Mouse (Mus musculus) myocyte (in vitro differentiated cells): ENCODE data around the gene Aqp8. TPM values are rescaled to one million over a fixed set of nuclear protein-coding genes. Genes with fewer than 3 reads are reported as not detected.

Experiments
- H3K27me3 ChIP-seq: one replicate; pipeline ENCODE4 v1.6.1; 2011; ENCODE audit not compliant: control insufficient read depth, insufficient read depth, insufficient read length
- H3K36me3 ChIP-seq: one replicate; pipeline ENCODE4 v1.6.1; 2011; ENCODE audit not compliant: control insufficient read depth, insufficient read depth
- H3K4me2 ChIP-seq: one replicate; pipeline ENCODE4 v1.6.1; 2011; ENCODE audit warnings: low read depth, control low read depth
- H3K4me3 ChIP-seq: one replicate; pipeline ENCODE4 v1.5.1; 2011; ENCODE audit warnings: mild to moderate bottlenecking, control low read depth, moderate library complexity
- H3K79me2 ChIP-seq: one replicate; pipeline ENCODE4 v1.6.1; 2011; ENCODE audit not compliant: control insufficient read depth, insufficient read depth
- H3ac ChIP-seq: one replicate; pipeline ENCODE4 v1.6.1; 2011; ENCODE audit not compliant: control insufficient read depth, insufficient read length
- CEBPB ChIP-seq: IDR thresholded peaks from 2 replicates; pipeline ENCODE4 v1.6.1; 2011; ENCODE audit warnings: mild to moderate bottlenecking, moderate library complexity; ENCODE audit not compliant: poor library complexity, insufficient read depth, severe bottlenecking
- E2F4 ChIP-seq: IDR thresholded peaks from one replicate; pipeline ENCODE4 v1.6.1; 2011; ENCODE audit warnings: mild to moderate bottlenecking, control low read depth, moderate library complexity; ENCODE audit not compliant: insufficient read depth
- MAX ChIP-seq: IDR thresholded peaks from one replicate; pipeline ENCODE4 v1.6.1; 2011; ENCODE audit warnings: low read depth, mild to moderate bottlenecking, control low read depth
- MYOD1 ChIP-seq, 3 experiments: IDR thresholded peaks; one replicate each; pipeline ENCODE4 v1.6.1; 2011; ENCODE audit warnings: control low read depth in 2 of 3, low read depth in 2 of 3, mild to moderate bottlenecking in 2 of 3, moderate library complexity in 1 of 3; ENCODE audit not compliant: insufficient read length in 2 of 3, control insufficient read depth in 1 of 3
- MYOG ChIP-seq, 3 experiments: IDR thresholded peaks; one replicate each; pipeline ENCODE4 v1.6.1; 2011; ENCODE audit warnings: control low read depth in 2 of 3, low read depth in 2 of 3, mild to moderate bottlenecking in 2 of 3; ENCODE audit not compliant: insufficient read length in 2 of 3, control insufficient read depth in 1 of 3, insufficient read depth in 1 of 3
- POLR2A ChIP-seq: IDR thresholded peaks from one replicate; pipeline ENCODE4 v1.6.1; 2011; ENCODE audit warnings: low read depth, mild to moderate bottlenecking, control low read depth, moderate library complexity; ENCODE audit not compliant: insufficient read length
- POLR2AphosphoS2 ChIP-seq: IDR thresholded peaks from one replicate; pipeline ENCODE4 v1.6.1; 2011; ENCODE audit warnings: low read depth, control low read depth; ENCODE audit not compliant: insufficient read length
- REST ChIP-seq: IDR thresholded peaks from one replicate; pipeline ENCODE4 v1.6.1; 2011; ENCODE audit warnings: mild to moderate bottlenecking, control low read depth, moderate library complexity; ENCODE audit not compliant: insufficient read depth, insufficient read length
- SRF ChIP-seq: IDR thresholded peaks from one replicate; pipeline ENCODE4 v1.6.1; 2011; ENCODE audit warnings: low read depth; ENCODE audit not compliant: control insufficient read depth, insufficient read length
- TCF12 ChIP-seq: IDR thresholded peaks from one replicate; pipeline ENCODE4 v1.6.1; 2011; ENCODE audit warnings: mild to moderate bottlenecking, control low read depth; ENCODE audit not compliant: poor library complexity, insufficient read depth, severe bottlenecking
- TCF3 ChIP-seq: IDR thresholded peaks from one replicate; pipeline ENCODE4 v1.6.1; 2011; ENCODE audit warnings: low read depth, control low read depth; ENCODE audit not compliant: insufficient read length
- USF1 ChIP-seq: IDR thresholded peaks from one replicate; pipeline ENCODE4 v1.6.1; 2011; ENCODE audit warnings: low read depth, mild to moderate bottlenecking, control low read depth, moderate library complexity
- polyA plus RNA-seq: library from polyadenylated mRNA; unstranded; fragments of >200 nt; fragmentation: generic; extraction: Trizol; gene quantifications from one replicate; pipeline ENCODE4 v1.2.1, GENCODE M21; 2012; ENCODE audit warnings: missing spikeins

The Aqp8 gene
- polyA plus RNA-seq, 1 experiment: not detected

DNA sequence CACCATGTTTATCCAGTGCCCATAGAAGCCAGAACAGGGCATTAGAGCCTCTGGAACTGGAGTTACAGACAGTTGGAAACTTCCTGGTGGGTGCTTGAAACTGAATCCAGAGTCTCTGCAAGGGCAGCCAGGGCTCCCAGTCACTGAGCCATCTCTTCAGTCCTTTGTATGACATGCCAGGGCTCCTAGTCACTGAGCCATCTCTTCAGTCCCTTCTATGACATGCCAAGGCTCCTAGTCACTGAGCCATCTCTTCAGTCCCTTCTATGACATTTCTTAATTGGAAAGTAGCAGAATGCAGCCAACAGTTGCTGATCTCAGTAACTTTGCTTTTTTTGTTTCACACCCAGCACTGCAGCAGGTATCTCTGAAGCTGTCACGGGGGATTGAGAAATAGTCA, 20.0 kb upstream of the Aqp8 start:
- Histone ChIP-seq H3K36me3 (no peaks in the 10 kb centered on the region), H3K4me3 (no peak overlapping the region), H3ac (no peak overlapping the region), H3K4me2 (no peak overlapping the region), H3K79me2 (no peaks in the 10 kb centered on the region), H3K27me3 (no peaks in the 10 kb centered on the region)
- TF ChIP-seq MAX (no peak), TCF3 (no peak), SRF (no peak), POLR2AphosphoS2 (no peak), POLR2A (no peak), REST (no peak), MYOG (IDR thresholded peaks at IDR 0.05; ENCODE audit: control insufficient read depth in 1 of 3, insufficient read depth in 1 of 3, insufficient read length in 2 of 3, low read depth in 2 of 3) (no peak), USF1 (no peak)

DNA sequence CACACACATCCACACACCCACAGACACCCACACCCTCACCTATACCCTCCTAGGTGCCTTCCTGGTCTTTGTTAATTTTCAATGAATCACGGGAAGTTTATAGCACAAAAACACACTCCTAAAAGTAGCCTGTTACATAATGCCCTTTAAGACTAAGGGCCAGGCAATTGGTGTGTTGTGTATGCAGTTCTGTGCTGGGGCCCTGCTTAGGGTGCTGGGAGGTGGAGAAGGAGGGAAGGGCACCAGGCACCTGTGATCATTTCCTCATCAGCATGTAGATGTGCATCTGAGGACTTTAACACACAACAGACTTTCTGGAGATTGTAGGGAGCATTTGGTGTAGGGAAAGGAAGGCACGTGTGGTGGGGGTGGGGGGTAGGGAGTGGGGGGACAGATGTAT, 13.3 kb upstream of the Aqp8 start:
- H3K4me3 ChIP-seq: no peak overlapping the region
- H3ac ChIP-seq: no peak overlapping the region
- H3K36me3 ChIP-seq: no peaks in the 10 kb centered on the region
- TF ChIP-seq MAX (no peak), POLR2AphosphoS2 (no peak), MYOD1 (IDR thresholded peaks at IDR 0.05; ENCODE audit: control insufficient read depth in 1 of 3, insufficient read length in 2 of 3, low read depth in 2 of 3) (no peak), MYOG (IDR thresholded peaks at IDR 0.05; ENCODE audit: control insufficient read depth in 1 of 3, insufficient read depth in 1 of 3, insufficient read length in 2 of 3, low read depth in 2 of 3) (no peak), SRF (no peak), E2F4 (no peak), TCF3 (no peak), TCF12 (no peak)
- H3K79me2 ChIP-seq: no peaks in the 10 kb centered on the region
- no peaks in the 10 kb centered on the region for H3K27me3 ChIP-seq
- no peak overlapping the region for H3K4me2 ChIP-seq

DNA sequence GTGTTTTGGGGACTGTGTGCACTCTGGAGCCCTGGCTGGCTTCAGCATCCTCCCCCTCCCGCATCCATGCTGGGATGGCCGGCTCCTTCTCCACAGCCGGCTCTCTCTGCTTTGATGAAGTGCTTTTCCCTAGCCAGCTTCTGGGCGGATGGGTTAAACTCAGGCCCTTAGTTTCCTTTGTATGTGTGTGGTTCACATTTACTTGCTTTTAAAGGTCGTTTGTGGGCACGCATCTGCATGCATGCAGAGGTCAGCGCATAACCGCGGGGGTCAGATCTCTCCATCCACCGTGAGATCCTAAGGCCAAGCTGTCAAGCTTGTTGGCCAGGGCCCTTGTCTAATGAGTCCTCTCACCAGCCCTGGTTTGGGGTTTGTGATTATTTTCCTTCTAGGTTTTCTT, 12.4 kb upstream of the Aqp8 start:
- Histone ChIP-seq H3K4me3 (no peak overlapping the region), H3K36me3 (no peaks in the 10 kb centered on the region), H3ac (no peak overlapping the region), H3K27me3 (no peaks in the 10 kb centered on the region), H3K4me2 (no peak overlapping the region), H3K79me2 (no peaks in the 10 kb centered on the region)
- TF ChIP-seq CEBPB (no peak), POLR2AphosphoS2 (no peak), E2F4 (no peak), POLR2A (no peak), MYOG (IDR thresholded peaks at IDR 0.05; ENCODE audit: control insufficient read depth in 1 of 3, insufficient read depth in 1 of 3, insufficient read length in 2 of 3, low read depth in 2 of 3) (no peak), TCF12 (no peak), TCF3 (no peak), SRF (no peak), USF1 (no peak), REST (no peak), MAX (no peak), MYOD1 (IDR thresholded peaks at IDR 0.05; ENCODE audit: control insufficient read depth in 1 of 3, insufficient read length in 2 of 3, low read depth in 2 of 3) (no peak)

DNA sequence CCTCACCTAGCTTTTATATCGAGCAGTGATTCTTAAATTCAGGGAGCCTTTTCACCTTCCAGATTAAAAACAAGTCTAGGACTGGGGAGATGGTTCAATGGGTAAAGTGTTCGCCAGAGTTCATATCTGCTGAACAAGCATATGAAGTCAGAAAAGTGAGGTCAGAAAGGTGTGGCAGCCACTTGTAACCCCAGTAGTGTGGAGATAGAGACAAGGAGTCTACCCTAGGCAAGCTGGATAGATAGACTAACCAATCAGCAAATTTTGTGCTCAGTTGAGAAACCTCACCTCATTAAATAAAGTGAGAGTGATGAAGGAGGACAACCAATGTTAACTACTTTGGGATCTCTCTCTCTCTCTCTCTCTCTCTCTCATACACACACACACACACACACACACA, 11.6 kb upstream of the Aqp8 start:
- Histone ChIP-seq H3ac (no peak overlapping the region), H3K27me3 (no peaks in the 10 kb centered on the region), H3K4me2 (no peak overlapping the region), H3K36me3 (no peaks in the 10 kb centered on the region), H3K4me3 (no peak overlapping the region), H3K79me2 (no peaks in the 10 kb centered on the region)
- no peak for TF ChIP-seq MYOG (IDR thresholded peaks at IDR 0.05; ENCODE audit: control insufficient read depth in 1 of 3, insufficient read depth in 1 of 3, insufficient read length in 2 of 3, low read depth in 2 of 3)
- no peak for TF ChIP-seq POLR2A
- no peak for TF ChIP-seq USF1
- TF ChIP-seq TCF3: no peak
- no peak for TF ChIP-seq MYOD1 (IDR thresholded peaks at IDR 0.05; ENCODE audit: control insufficient read depth in 1 of 3, insufficient read length in 2 of 3, low read depth in 2 of 3)
- TF ChIP-seq TCF12: no peak
- TF ChIP-seq CEBPB: no peak
- TF ChIP-seq REST: no peak
- no peak for TF ChIP-seq MAX
- no peak for TF ChIP-seq POLR2AphosphoS2
- TF ChIP-seq SRF: no peak
- no peak for TF ChIP-seq E2F4

DNA sequence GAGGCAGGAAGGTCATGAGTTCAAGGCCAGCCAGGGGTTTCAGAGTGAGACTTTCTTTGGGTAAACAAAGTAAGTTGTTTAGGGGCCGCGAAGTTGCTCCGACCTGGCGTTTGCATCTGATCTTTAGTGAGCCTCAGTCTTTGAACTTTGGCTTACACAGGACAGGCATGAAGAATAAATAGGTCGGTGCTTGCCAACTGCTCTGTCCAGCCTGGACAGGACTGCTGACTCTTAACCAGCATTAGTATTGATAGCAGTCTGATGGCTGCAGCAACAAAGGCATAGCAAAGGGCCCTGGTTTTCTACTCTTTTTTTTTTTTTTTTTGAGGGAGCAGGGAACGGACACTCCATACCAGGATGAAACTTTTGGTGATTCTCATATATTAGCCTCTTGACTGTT, 9.5 kb upstream of the Aqp8 start:
- H3K4me3 ChIP-seq: no peak overlapping the region
- no peaks in the 10 kb centered on the region for H3K36me3 ChIP-seq
- no peaks in the 10 kb centered on the region for H3K27me3 ChIP-seq
- no peaks in the 10 kb centered on the region for H3K79me2 ChIP-seq
- no peak for TF ChIP-seq SRF
- TF ChIP-seq POLR2A: no peak
- TF ChIP-seq MYOG (IDR thresholded peaks at IDR 0.05; ENCODE audit: control insufficient read depth in 1 of 3, insufficient read depth in 1 of 3, insufficient read length in 2 of 3, low read depth in 2 of 3): no peak
- TF ChIP-seq REST: no peak
- TF ChIP-seq TCF12: no peak
- TF ChIP-seq MYOD1 (IDR thresholded peaks at IDR 0.05; ENCODE audit: control insufficient read depth in 1 of 3, insufficient read length in 2 of 3, low read depth in 2 of 3): no peak
- no peak for TF ChIP-seq CEBPB
- TF ChIP-seq E2F4: no peak
- no peak for TF ChIP-seq TCF3
- no peak for TF ChIP-seq POLR2AphosphoS2
- no peak for TF ChIP-seq MAX
- TF ChIP-seq USF1: no peak
- H3ac ChIP-seq: no peak overlapping the region
- no peak overlapping the region for H3K4me2 ChIP-seq
